Mouse (Mus musculus): ENCODE results near the gene Ano4.
"Not testable (repeated sequence)": the region's sequence is repeated elsewhere in the genome, so short reads cannot be mapped to it uniquely, and the experiment has no call there.

Ano4 gene

GRCm38 (mm10) chr10:89121391-89121790, 223.2 kb downstream of the Ano4 start:
- no peak for DNase-seq (ENCODE audit: low read depth)

- no peak for DNase-seq (ENCODE audit: low read depth)
These were observed 230.2 kb downstream of the Ano4 start for GRCm38 (mm10) chr10:89114381-89114780.

GRCm38 (mm10) chr10:89111466-89111865, 233.1 kb downstream of the Ano4 start:
- DNase-seq (ENCODE audit: low read depth) = no peak

GRCm38 (mm10) chr10:89110917-89111316, 233.6 kb downstream of the Ano4 start:
- no peak for DNase-seq (ENCODE audit: low read depth)

- DNase-seq (ENCODE audit: low read depth) = no peak
These were observed 241.0 kb downstream of the Ano4 start for GRCm38 (mm10) chr10:89103594-89103993.

GRCm38 (mm10) chr10:89102025-89102424, 242.5 kb downstream of the Ano4 start:
- no peak for DNase-seq (ENCODE audit: low read depth)

- no peak for DNase-seq (ENCODE audit: low read depth)
These were observed 246.4 kb downstream of the Ano4 start for GRCm38 (mm10) chr10:89098183-89098582.

GRCm38 (mm10) chr10:89092350-89093040, 252.1 kb downstream of the Ano4 start:
- peak; percentile 66 for DNase-seq (ENCODE audit: low read depth)

GRCm38 (mm10) chr10:89077447-89077846, 267.1 kb downstream of the Ano4 start:
- no peak for DNase-seq (ENCODE audit: low read depth)

- no peak for DNase-seq (ENCODE audit: low read depth)
These were observed 288.7 kb downstream of the Ano4 start for GRCm38 (mm10) chr10:89055891-89056290.

- DNase-seq (ENCODE audit: low read depth) = not testable (repeated sequence)
These were observed 299.6 kb downstream of the Ano4 start for GRCm38 (mm10) chr10:89044921-89045320.

GRCm38 (mm10) chr10:89044166-89044565, 300.4 kb downstream of the Ano4 start:
- no peak for DNase-seq (ENCODE audit: low read depth)

GRCm38 (mm10) chr10:89018926-89019325, 325.6 kb downstream of the Ano4 start:
- DNase-seq (ENCODE audit: low read depth) = no peak

- DNase-seq (ENCODE audit: low read depth) = no peak
These were observed 336.3 kb downstream of the Ano4 start for GRCm38 (mm10) chr10:89008303-89008702.

GRCm38 (mm10) chr10:89004518-89004917, 340.0 kb downstream of the Ano4 start:
- DNase-seq (ENCODE audit: low read depth) = no peak

- DNase-seq (ENCODE audit: low read depth) = no peak
These were observed 357.6 kb downstream of the Ano4 start for GRCm38 (mm10) chr10:88986925-88987324.

GRCm38 (mm10) chr10:88983444-88983843, 361.1 kb downstream of the Ano4 start:
- DNase-seq (ENCODE audit: low read depth) = no peak

- no peak for DNase-seq (ENCODE audit: low read depth)
These were observed 365.1 kb downstream of the Ano4 start for GRCm38 (mm10) chr10:88979451-88979850.

GRCm38 (mm10) chr10:88978932-88979331, 365.6 kb downstream of the Ano4 start:
- DNase-seq (ENCODE audit: low read depth) = no peak

- DNase-seq (ENCODE audit: low read depth) = no peak
These were observed 373.4 kb downstream of the Ano4 start for GRCm38 (mm10) chr10:88970951-88971725.

GRCm38 (mm10) chr10:88968586-88968985, 376.0 kb downstream of the Ano4 start:
- no peak for DNase-seq (ENCODE audit: low read depth)

GRCm38 (mm10) chr10:88960791-88961190, 383.8 kb downstream of the Ano4 start:
- no peak for DNase-seq (ENCODE audit: low read depth)

GRCm38 (mm10) chr10:88950297-88950653, 394.3 kb downstream of the Ano4 start:
- DNase-seq (ENCODE audit: low read depth) = no peak

All from c-Kit-positive CD71-positive TER-119-negative erythroid progenitor cells, embryonic 14.5 days (primary cell).